Mouse (Mus musculus) gastrocnemius, adult 8-10 months (tissue): Measurements from ENCODE around the gene Olfr156. TPM values are rescaled to one million over a fixed set of nuclear protein-coding genes. Genes with fewer than 3 reads are reported as not detected.

Source experiments
- total RNA-seq, 4 experiments: library from RNA; stranded (reverse); gene quantifications; 2 replicates each; pipeline ENCODE4 v1.2.4; 2022

Gene Olfr156
- total RNA-seq, 4 experiments from 2014 or later: not detected

Other genes starting within 250 kb of the Olfr156 start
- 10 to 100 TPM; 22.8 to 26.9 (median 23.5) TPM for gene Rgp1, start 245.2 kb downstream of the Olfr156 start, total RNA-seq
- gene Gba2, start 245.0 kb downstream of the Olfr156 start, total RNA-seq: 1 to 10 TPM; 3.8 to 4.4 (median 4.2) TPM
- not detected for gene Msmp, start 239.4 kb downstream of the Olfr156 start, total RNA-seq
- 10 to 100 TPM; 31.1 to 40.6 (median 32.6) TPM for gene Npr2, start 192.0 kb downstream of the Olfr156 start, total RNA-seq
- not detected for gene Spag8, start 170.3 kb downstream of the Olfr156 start, total RNA-seq
- 10 to 100 TPM; 46.4 to 48.6 (median 47.3) TPM for gene Hint2, start 167.4 kb downstream of the Olfr156 start, total RNA-seq
- gene Tmem8b, start 154.9 kb downstream of the Olfr156 start, total RNA-seq: 10 to 100 TPM in 2 of 4 experiments, 1 to 10 TPM in 2; 9.5 to 14.4 (median 10.4) TPM
- under 1 TPM in 3 of 4 experiments, not detected in 1; 0.07 to 0.12 (median 0.11) TPM for gene Fam221b, start 154.8 kb downstream of the Olfr156 start, total RNA-seq
- gene Olfr70, start 123.1 kb downstream of the Olfr156 start, total RNA-seq: not detected
- gene Olfr71, start 113.6 kb downstream of the Olfr156 start, total RNA-seq: not detected
- 1 to 10 TPM in 3 of 4 experiments, under 1 TPM in 1; 0.73 to 2.9 (median 1.7) TPM for gene Hrct1, start 96.7 kb downstream of the Olfr156 start, total RNA-seq
- 1 to 10 TPM in 1 of 4 experiments, under 1 TPM in 3; 0.77 to 1.5 (median 0.91) TPM for gene Spaar, start 93.9 kb downstream of the Olfr156 start, total RNA-seq
- not detected for gene Olfr159, start 52.9 kb downstream of the Olfr156 start, total RNA-seq
- not detected for gene Olfr157, start 16.3 kb upstream of the Olfr156 start, total RNA-seq
- gene Olfr155, start 27.7 kb upstream of the Olfr156 start, total RNA-seq: not detected
- gene Reck, start 51.6 kb upstream of the Olfr156 start, total RNA-seq: 1 to 10 TPM; 1.4 to 2.4 (median 2.0) TPM
- gene Glipr2, start 133.5 kb upstream of the Olfr156 start, total RNA-seq: 1 to 10 TPM in 2 of 4 experiments, under 1 TPM in 2; 0.58 to 1.8 (median 1.1) TPM
- gene Ccin, start 159.6 kb upstream of the Olfr156 start, total RNA-seq: not detected
- 10 to 100 TPM; 41.3 to 51.1 (median 46.3) TPM for gene Clta, start 180.6 kb upstream of the Olfr156 start, total RNA-seq